Mouse (Mus musculus): ENCODE measurements at regions not wholly inside any gene's neighbourhood (a gene's known extent, or its start where the extent isn't known, plus 50 kb on each side); places are given as distances from the start of the nearest gene placed in this dataset.
"Not testable (repeated sequence)": the region's sequence is repeated elsewhere in the genome, so short reads cannot be mapped to it uniquely, and the experiment has no call there.

- not testable (repeated sequence) for DNase-seq (ENCODE audit: low read depth in 1 of 2, low spot score in 2 of 2); H3K36me3 ChIP-seq (ENCODE audit: control insufficient read depth, insufficient read depth, low read length); H3K4me1 ChIP-seq (ENCODE audit: control insufficient read depth, insufficient read depth, insufficient read length); H3K27ac ChIP-seq (ENCODE audit: insufficient read depth, low read length); H3K27me3 ChIP-seq (ENCODE audit: control insufficient read depth, insufficient read depth, low read length); H3K4me3 ChIP-seq (ENCODE audit: extremely low read depth, insufficient read depth, insufficient read length)
- WGBS: 93% methylated on average over 11 of the region's 11 CpGs
Measured at GRCm38 (mm10) chr5:3141841-3142240, 199.4 kb upstream of the Cdk6 start.

- not testable (repeated sequence) for H3K4me3 ChIP-seq (ENCODE audit: extremely low read depth, insufficient read depth, insufficient read length); H3K36me3 ChIP-seq (ENCODE audit: control insufficient read depth, insufficient read depth, low read length); H3K27me3 ChIP-seq (ENCODE audit: control insufficient read depth, insufficient read depth, low read length); H3K27ac ChIP-seq (ENCODE audit: insufficient read depth, low read length); H3K4me1 ChIP-seq (ENCODE audit: control insufficient read depth, insufficient read depth, insufficient read length)
- peak in 1 of 2 experiments; percentile 5 for DNase-seq (ENCODE audit: low read depth in 1 of 2, low spot score in 2 of 2)
- whole genome bisulfite sequencing: 43% methylated on average over 11 of the region's 11 CpGs
Measured at GRCm38 (mm10) chr5:3146544-3147295, 194.6 kb upstream of the Cdk6 start.

GRCm38 (mm10) chr5:3149886-3150285 is 191.4 kb upstream of the Cdk6 start:
- not testable (repeated sequence) for DNase-seq (ENCODE audit: low read depth in 1 of 2, low spot score in 2 of 2)
- 30% methylated on average over 5 of the region's 5 CpGs for WGBS

GRCm38 (mm10) chr5:3150766-3151165 is 190.5 kb upstream of the Cdk6 start:
- H3K27me3 ChIP-seq (ENCODE audit: control insufficient read depth, insufficient read depth, low read length); DNase-seq (ENCODE audit: low read depth in 1 of 2, low spot score in 2 of 2); H3K4me1 ChIP-seq (ENCODE audit: control insufficient read depth, insufficient read depth, insufficient read length); H3K4me3 ChIP-seq (ENCODE audit: extremely low read depth, insufficient read depth, insufficient read length); H3K27ac ChIP-seq (ENCODE audit: insufficient read depth, low read length); H3K36me3 ChIP-seq (ENCODE audit: control insufficient read depth, insufficient read depth, low read length): not testable (repeated sequence)
- 78% methylated on average over 4 of the region's 4 CpGs for WGBS

More at GRCm38 (mm10) chr5:3149886-3150285, 191.4 kb upstream of the Cdk6 start:
- not testable (repeated sequence) for H3K27me3 ChIP-seq (ENCODE audit: control insufficient read depth, insufficient read depth, low read length); H3K4me1 ChIP-seq (ENCODE audit: control insufficient read depth, insufficient read depth, insufficient read length); H3K27ac ChIP-seq (ENCODE audit: insufficient read depth, low read length); H3K4me3 ChIP-seq (ENCODE audit: extremely low read depth, insufficient read depth, insufficient read length); H3K36me3 ChIP-seq (ENCODE audit: control insufficient read depth, insufficient read depth, low read length)

GRCm38 (mm10) chr5:3151534-3152148 is 189.6 kb upstream of the Cdk6 start:
- H3K36me3 ChIP-seq (ENCODE audit: control insufficient read depth, insufficient read depth, low read length); H3K4me3 ChIP-seq (ENCODE audit: extremely low read depth, insufficient read depth, insufficient read length); H3K27ac ChIP-seq (ENCODE audit: insufficient read depth, low read length); H3K27me3 ChIP-seq (ENCODE audit: control insufficient read depth, insufficient read depth, low read length); H3K4me1 ChIP-seq (ENCODE audit: control insufficient read depth, insufficient read depth, insufficient read length); DNase-seq (ENCODE audit: low read depth in 1 of 2, low spot score in 2 of 2): not testable (repeated sequence)
- whole genome bisulfite sequencing: 32% methylated on average over 12 of the region's 12 CpGs

GRCm38 (mm10) chr5:3152149-3152865 is 189.0 kb upstream of the Cdk6 start:
- 23% methylated on average over 26 of the region's 26 CpGs for WGBS
- peak overlapping the region; percentile 39; the same call in 1 of the 2 replicates for H3K4me3 ChIP-seq (ENCODE audit: extremely low read depth, insufficient read depth, insufficient read length)
- H3K36me3 ChIP-seq (ENCODE audit: control insufficient read depth, insufficient read depth, low read length); H3K4me1 ChIP-seq (ENCODE audit: control insufficient read depth, insufficient read depth, insufficient read length); H3K27ac ChIP-seq (ENCODE audit: insufficient read depth, low read length); H3K27me3 ChIP-seq (ENCODE audit: control insufficient read depth, insufficient read depth, low read length); DNase-seq (ENCODE audit: low read depth in 1 of 2, low spot score in 2 of 2): not testable (repeated sequence)

- H3K4me3 ChIP-seq (ENCODE audit: extremely low read depth, insufficient read depth, insufficient read length); H3K4me1 ChIP-seq (ENCODE audit: control insufficient read depth, insufficient read depth, insufficient read length); H3K27ac ChIP-seq (ENCODE audit: insufficient read depth, low read length); DNase-seq (ENCODE audit: low read depth in 1 of 2, low spot score in 2 of 2); H3K36me3 ChIP-seq (ENCODE audit: control insufficient read depth, insufficient read depth, low read length); H3K27me3 ChIP-seq (ENCODE audit: control insufficient read depth, insufficient read depth, low read length): not testable (repeated sequence)
- 91% methylated on average over 2 of the region's 2 CpGs for WGBS
Measured at GRCm38 (mm10) chr5:3165511-3165910, 175.8 kb upstream of the Cdk6 start.

- not testable (repeated sequence) for H3K36me3 ChIP-seq (ENCODE audit: control insufficient read depth, insufficient read depth, low read length); DNase-seq (ENCODE audit: low read depth in 1 of 2, low spot score in 2 of 2); H3K4me3 ChIP-seq (ENCODE audit: extremely low read depth, insufficient read depth, insufficient read length); H3K4me1 ChIP-seq (ENCODE audit: control insufficient read depth, insufficient read depth, insufficient read length); H3K27me3 ChIP-seq (ENCODE audit: control insufficient read depth, insufficient read depth, low read length); H3K27ac ChIP-seq (ENCODE audit: insufficient read depth, low read length)
- 89% methylated on average over 2 of the region's 2 CpGs for WGBS
Measured at GRCm38 (mm10) chr5:3166496-3166895, 174.8 kb upstream of the Cdk6 start.
